Mouse (Mus musculus): ENCODE results near the gene 5730522E02Rik.
"Not testable (repeated sequence)": the region's sequence is repeated elsewhere in the genome, so short reads cannot be mapped to it uniquely, and the experiment has no call there.

Gene 5730522E02Rik

GRCm38 (mm10) chr11:26210582-26211180 lies at the start of gene 5730522E02Rik:
5730522E02Rik (minus strand) TSS chr11:26210763.
- DNase-seq (ENCODE audit: low read depth, low spot score): no peak

- no peak for DNase-seq (ENCODE audit: low read depth, low spot score)
Measured at GRCm38 (mm10) chr11:26236540-26236939, 26.0 kb upstream of the 5730522E02Rik start.

- no peak for DNase-seq (ENCODE audit: low read depth, low spot score)
Measured at GRCm38 (mm10) chr11:26229895-26230294, 19.3 kb upstream of the 5730522E02Rik start.

GRCm38 (mm10) chr11:26213643-26214042 lies 3.1 kb upstream of the 5730522E02Rik start:
- not testable (repeated sequence) for DNase-seq (ENCODE audit: low read depth, low spot score)

- DNase-seq (ENCODE audit: low read depth, low spot score): peak; percentile 2
Measured at GRCm38 (mm10) chr11:26209811-26210581, 567 bp downstream of the 5730522E02Rik start.

- DNase-seq (ENCODE audit: low read depth, low spot score): no peak
Measured at GRCm38 (mm10) chr11:26203466-26203865, 7.1 kb downstream of the 5730522E02Rik start.

- no peak for DNase-seq (ENCODE audit: low read depth, low spot score)
Measured at GRCm38 (mm10) chr11:26202842-26203241, 7.7 kb downstream of the 5730522E02Rik start.

- no peak for DNase-seq (ENCODE audit: low read depth, low spot score)
Measured at GRCm38 (mm10) chr11:26201778-26202097, 8.8 kb downstream of the 5730522E02Rik start.

GRCm38 (mm10) chr11:26200970-26201777 lies 9.4 kb downstream of the 5730522E02Rik start:
- DNase-seq (ENCODE audit: low read depth, low spot score): no peak

- DNase-seq (ENCODE audit: low read depth, low spot score): no peak
Measured at GRCm38 (mm10) chr11:26195468-26195867, 15.1 kb downstream of the 5730522E02Rik start.

- DNase-seq (ENCODE audit: low read depth, low spot score): no peak
Measured at GRCm38 (mm10) chr11:26187231-26187967, 23.2 kb downstream of the 5730522E02Rik start.

GRCm38 (mm10) chr11:26170572-26170971 lies 40.0 kb downstream of the 5730522E02Rik start:
- no peak for DNase-seq (ENCODE audit: low read depth, low spot score)

- no peak for DNase-seq (ENCODE audit: low read depth, low spot score)
Measured at GRCm38 (mm10) chr11:26167609-26167971, 43.0 kb downstream of the 5730522E02Rik start.

GRCm38 (mm10) chr11:26166966-26167608 lies 43.5 kb downstream of the 5730522E02Rik start:
- no peak for DNase-seq (ENCODE audit: low read depth, low spot score)

GRCm38 (mm10) chr11:26164651-26165259 lies 45.8 kb downstream of the 5730522E02Rik start:
- DNase-seq (ENCODE audit: low read depth, low spot score): no peak

- no peak for DNase-seq (ENCODE audit: low read depth, low spot score)
Measured at GRCm38 (mm10) chr11:26161354-26161753, 49.2 kb downstream of the 5730522E02Rik start.

GRCm38 (mm10) chr11:26159033-26159432 lies 51.5 kb downstream of the 5730522E02Rik start:
- no peak for DNase-seq (ENCODE audit: low read depth, low spot score)

GRCm38 (mm10) chr11:26140024-26140423 lies 70.5 kb downstream of the 5730522E02Rik start:
- DNase-seq (ENCODE audit: low read depth, low spot score): no peak

GRCm38 (mm10) chr11:26138013-26138412 lies 72.5 kb downstream of the 5730522E02Rik start:
- DNase-seq (ENCODE audit: low read depth, low spot score): no peak

GRCm38 (mm10) chr11:26130911-26131310 lies 79.7 kb downstream of the 5730522E02Rik start:
- no peak for DNase-seq (ENCODE audit: low read depth, low spot score)

GRCm38 (mm10) chr11:26129054-26129453 lies 81.5 kb downstream of the 5730522E02Rik start:
- no peak for DNase-seq (ENCODE audit: low read depth, low spot score)
